Mouse (Mus musculus): ENCODE measurements around the gene Fhit. TPM values are rescaled to one million over a fixed set of nuclear protein-coding genes. Genes with fewer than 3 reads are reported as not detected.
A peak's percentile ranks its signal among the peaks of the same experiment; 100 is the strongest.

Gene Fhit
- total RNA-seq, 2 experiments from 2014 or later = 0.62 to 10.4 TPM

GRCm38 (mm10) chr14:10712916-10713315 is 448.9 kb downstream of the Fhit start:
- ATAC-seq (replicated peaks; ENCODE audit: poor library complexity, severe bottlenecking) = no peak

- no peak for ATAC-seq (replicated peaks; ENCODE audit: poor library complexity, severe bottlenecking)
Observed at GRCm38 (mm10) chr14:10712522-10712881, 449.3 kb downstream of the Fhit start.

DNA sequence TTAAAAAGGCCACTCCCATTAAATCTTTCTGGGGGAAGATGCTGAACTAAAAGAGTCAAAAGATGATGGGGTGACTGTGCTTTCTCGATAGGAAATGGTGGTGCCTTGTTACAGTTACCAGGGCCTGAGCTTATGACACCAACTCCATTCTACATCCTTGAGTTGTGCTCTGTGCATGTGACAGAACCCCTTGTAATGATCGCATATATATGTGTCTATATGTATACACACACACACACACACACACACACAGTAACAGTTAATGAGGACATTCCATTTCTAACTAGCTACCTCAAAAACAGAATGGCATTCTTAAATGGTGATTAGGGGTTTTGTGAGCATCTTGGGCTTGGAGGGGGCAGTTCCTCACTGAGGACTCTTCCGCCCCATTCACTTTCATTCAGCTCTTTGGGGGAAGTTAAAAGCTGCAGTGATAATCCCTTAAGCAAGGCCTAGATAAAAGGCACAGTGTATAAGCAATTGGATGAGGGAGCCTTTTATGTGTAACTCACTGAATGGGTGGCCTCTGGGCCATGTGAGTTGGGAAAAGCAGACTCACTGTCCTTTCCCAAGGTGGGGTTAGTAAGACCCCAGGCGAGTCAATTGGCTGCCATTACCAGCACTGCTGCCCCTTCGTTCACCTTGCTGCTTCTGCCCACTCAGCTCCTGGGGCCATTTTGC is 449.9 kb downstream of the Fhit start:
- ATAC-seq (replicated peaks; ENCODE audit: poor library complexity, severe bottlenecking) = no peak

GRCm38 (mm10) chr14:10710796-10711311 is 451.0 kb downstream of the Fhit start:
- ATAC-seq (replicated peaks; ENCODE audit: poor library complexity, severe bottlenecking) = no peak

GRCm38 (mm10) chr14:10701707-10702106 is 460.1 kb downstream of the Fhit start:
- no peak for ATAC-seq (replicated peaks; ENCODE audit: poor library complexity, severe bottlenecking)

DNA sequence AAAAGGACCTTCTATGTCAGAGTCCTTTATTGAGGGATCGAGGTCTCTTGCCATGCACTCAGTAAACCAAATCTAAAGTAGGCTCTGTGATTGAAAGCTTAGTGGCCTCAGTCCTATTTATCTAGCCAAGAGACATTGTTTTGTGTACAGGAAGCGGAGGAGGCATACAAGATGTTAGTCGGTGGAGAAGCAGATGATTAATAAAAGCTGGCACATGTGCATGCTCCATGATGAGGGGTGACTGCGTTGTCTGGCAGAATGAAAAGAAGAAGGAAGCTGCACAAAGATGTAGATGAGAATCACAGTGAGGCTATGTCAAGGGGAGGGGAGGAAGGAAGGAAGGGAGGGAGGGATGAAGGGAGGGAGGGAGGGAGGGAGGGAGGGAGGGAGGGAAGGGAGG is 481.8 kb downstream of the Fhit start:
- ATAC-seq (replicated peaks; ENCODE audit: poor library complexity, severe bottlenecking) = no peak

GRCm38 (mm10) chr14:10679638-10680037 is 482.2 kb downstream of the Fhit start:
- ATAC-seq (replicated peaks; ENCODE audit: poor library complexity, severe bottlenecking) = no peak

DNA sequence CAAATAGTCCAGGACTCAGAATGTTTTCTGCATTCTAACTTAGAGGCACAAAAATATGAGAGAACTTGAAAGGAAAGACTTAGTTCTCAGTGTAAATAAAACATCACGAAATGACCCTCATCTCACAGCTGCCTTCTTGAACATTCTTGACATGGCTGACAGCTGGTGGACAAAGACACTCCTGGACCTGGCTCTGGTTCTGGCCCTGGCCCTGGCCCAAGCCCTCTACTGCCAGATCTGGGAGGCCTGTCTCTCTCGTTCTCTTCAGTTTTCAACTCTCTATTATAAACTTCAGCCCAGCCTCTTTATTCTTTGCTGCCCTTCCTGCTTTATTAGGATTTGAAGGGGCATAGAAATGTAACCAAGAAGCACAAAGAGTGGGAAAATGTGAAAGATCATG is 484.2 kb downstream of the Fhit start:
- no peak for ATAC-seq (replicated peaks; ENCODE audit: poor library complexity, severe bottlenecking)

- ATAC-seq (replicated peaks; ENCODE audit: poor library complexity, severe bottlenecking) = no peak
Observed at GRCm38 (mm10) chr14:10660247-10660646, 501.6 kb downstream of the Fhit start.

GRCm38 (mm10) chr14:10659326-10659725 is 502.5 kb downstream of the Fhit start:
- ATAC-seq (replicated peaks; ENCODE audit: poor library complexity, severe bottlenecking) = no peak

DNA sequence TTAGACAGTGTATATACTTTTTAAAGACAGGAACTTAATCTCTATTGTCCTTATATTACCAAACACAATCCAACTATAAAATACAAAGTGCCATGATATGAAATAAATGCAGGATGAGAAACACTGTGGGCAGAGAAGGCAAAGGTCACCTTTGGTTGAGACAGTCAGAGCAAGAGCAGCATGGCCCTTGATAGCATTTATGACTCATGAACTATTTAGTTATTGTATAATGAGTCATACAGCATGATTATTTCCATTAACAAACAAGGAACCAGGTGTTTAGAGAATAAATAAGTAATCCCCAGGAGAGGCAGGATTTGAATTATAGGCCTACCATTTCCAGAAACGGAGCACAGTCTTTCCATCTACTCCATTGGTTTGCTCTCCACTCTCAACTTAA is 503.6 kb downstream of the Fhit start:
- ATAC-seq (replicated peaks; ENCODE audit: poor library complexity, severe bottlenecking) = no peak

GRCm38 (mm10) chr14:10657364-10657763 is 504.5 kb downstream of the Fhit start:
- ATAC-seq (replicated peaks; ENCODE audit: poor library complexity, severe bottlenecking) = no peak

DNA sequence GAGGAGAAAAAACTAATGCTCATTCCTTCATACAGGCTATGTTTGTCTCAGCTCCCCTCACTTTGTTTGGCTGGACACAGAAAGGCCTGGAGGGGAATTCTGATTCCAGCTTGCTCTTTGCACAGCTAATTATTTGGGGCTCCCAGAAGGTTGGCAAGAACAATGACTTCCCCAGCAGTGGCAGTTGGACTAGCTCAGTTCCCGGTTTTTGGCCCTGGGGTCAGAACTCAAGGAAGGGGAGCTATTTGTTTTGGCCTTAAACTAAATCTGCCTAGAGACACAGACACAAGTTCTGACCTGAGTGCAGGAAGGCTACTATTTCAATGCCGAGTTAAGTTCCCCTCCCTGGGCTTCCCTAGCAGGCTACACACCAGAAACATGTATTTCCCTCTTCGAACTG is 506.0 kb downstream of the Fhit start:
- no peak for ATAC-seq (replicated peaks; ENCODE audit: poor library complexity, severe bottlenecking)

- ATAC-seq (replicated peaks; ENCODE audit: poor library complexity, severe bottlenecking) = no peak
Observed at GRCm38 (mm10) chr14:10647832-10648231, 514.0 kb downstream of the Fhit start.

GRCm38 (mm10) chr14:10631783-10632182 is 530.1 kb downstream of the Fhit start:
- ATAC-seq (replicated peaks; ENCODE audit: poor library complexity, severe bottlenecking) = no peak

- ATAC-seq (replicated peaks; ENCODE audit: poor library complexity, severe bottlenecking) = no peak
Observed at GRCm38 (mm10) chr14:10630831-10631360, 530.9 kb downstream of the Fhit start.

GRCm38 (mm10) chr14:10593467-10593866 is 568.4 kb downstream of the Fhit start:
- peak; percentile 94 for ATAC-seq (replicated peaks; ENCODE audit: poor library complexity, severe bottlenecking)

GRCm38 (mm10) chr14:10568937-10569552 is 592.8 kb downstream of the Fhit start:
- ATAC-seq (replicated peaks; ENCODE audit: poor library complexity, severe bottlenecking) = no peak

- no peak for ATAC-seq (replicated peaks; ENCODE audit: poor library complexity, severe bottlenecking)
Observed at GRCm38 (mm10) chr14:10567771-10568170, 594.1 kb downstream of the Fhit start.

GRCm38 (mm10) chr14:10554755-10555154 is 607.1 kb downstream of the Fhit start:
- ATAC-seq (replicated peaks; ENCODE audit: poor library complexity, severe bottlenecking) = no peak

GRCm38 (mm10) chr14:10548632-10549031 is 613.2 kb downstream of the Fhit start:
- ATAC-seq (replicated peaks; ENCODE audit: poor library complexity, severe bottlenecking) = no peak

GRCm38 (mm10) chr14:10545916-10546315 is 615.9 kb downstream of the Fhit start:
- peak; percentile 66 for ATAC-seq (replicated peaks; ENCODE audit: poor library complexity, severe bottlenecking)
